Mouse (Mus musculus) heart, adult 2 months (tissue): Measurements from ENCODE around the gene Zfp286.

Source experiments
- CTCF ChIP-seq: fragments of 200-600 bp; IDR thresholded peaks from 2 replicates; pipeline ENCODE4 v1.8.1; 2022; ENCODE audit warnings: antibody characterized with exemption, mild to moderate bottlenecking, moderate library complexity
- EP300 ChIP-seq: fragments of 200-500 bp; IDR thresholded peaks from 2 replicates; pipeline ENCODE4 v1.6.1; 2011; ENCODE audit warnings: low read depth, low read length, control low read depth; ENCODE audit not compliant: insufficient read depth

- TF ChIP-seq CTCF (no peak), EP300 (no peak)
Measured at GRCm38 (mm10) chr11:62752191-62752590, 37.1 kb downstream of the Zfp286 start.
